Mouse (Mus musculus) G1E (cell line): ENCODE measurements at regions not wholly inside any gene's neighbourhood (a gene's known extent, or its start where the extent isn't known, plus 50 kb on each side); places are given as distances from the start of the nearest gene placed in this dataset.

Experiments
- ATAC-seq: 2 replicates; pipeline ENCODE4 v1.8.0; 2016; ENCODE audit warnings: mild to moderate bottlenecking; ENCODE audit not compliant: insufficient number of reproducible peaks, poor library complexity, low FRiP score, severe bottlenecking; ENCODE audit errors: extremely low read depth
- DNase-seq: peaks from one replicate; pipeline ENCODE4 v3.0.0; 2012; ENCODE audit warnings: low spot score
- H3K27me3 ChIP-seq: 2 replicates; pipeline ENCODE4 v1.6.1; 2012; ENCODE audit warnings: mild to moderate bottlenecking, low read length, inconsistent platforms; ENCODE audit not compliant: insufficient read depth
- H3K36me3 ChIP-seq: replicated peaks from 2 replicates; pipeline ENCODE3; 2012; ENCODE audit warnings: mild to moderate bottlenecking, inconsistent platforms
- H3K4me1 ChIP-seq: 2 replicates; pipeline ENCODE4 v1.6.1; 2012; ENCODE audit warnings: low read depth, low read length, inconsistent platforms, mixed read lengths; ENCODE audit not compliant: insufficient read depth
- H3K4me3 ChIP-seq: 2 replicates; pipeline ENCODE4 v1.5.1; 2012; ENCODE audit warnings: low read depth, mild to moderate bottlenecking, inconsistent platforms, low read length, moderate library complexity, mixed read lengths
- H3K9me3 ChIP-seq: replicated peaks from 2 replicates; pipeline ENCODE4 v1.6.1; 2012; ENCODE audit warnings: inconsistent platforms
- CTCF ChIP-seq: IDR thresholded peaks from 2 replicates; pipeline ENCODE4 v1.5.1; 2012; ENCODE audit warnings: low read depth, low read length, inconsistent platforms, mixed read lengths
- GATA1 ChIP-seq: IDR thresholded peaks from 2 replicates; pipeline ENCODE4 v1.6.1; 2012; ENCODE audit warnings: borderline replicate concordance, low read length, inconsistent platforms, mixed read lengths
- GATA2 ChIP-seq: IDR thresholded peaks from 2 replicates; pipeline ENCODE4 v1.6.1; 2012; ENCODE audit warnings: low read depth, low read length, inconsistent platforms, borderline replicate concordance
- POLR2AphosphoS5 ChIP-seq: IDR thresholded peaks from 2 replicates; pipeline ENCODE4 v1.6.1; 2012; ENCODE audit warnings: low read depth, low read length, inconsistent platforms; ENCODE audit not compliant: insufficient replicate concordance
- TAL1 ChIP-seq: conservative IDR thresholded peaks from 2 replicates; pipeline ENCODE4 v1.6.1; 2012; ENCODE audit warnings: low read depth, low read length, inconsistent platforms, mixed read lengths

DNA sequence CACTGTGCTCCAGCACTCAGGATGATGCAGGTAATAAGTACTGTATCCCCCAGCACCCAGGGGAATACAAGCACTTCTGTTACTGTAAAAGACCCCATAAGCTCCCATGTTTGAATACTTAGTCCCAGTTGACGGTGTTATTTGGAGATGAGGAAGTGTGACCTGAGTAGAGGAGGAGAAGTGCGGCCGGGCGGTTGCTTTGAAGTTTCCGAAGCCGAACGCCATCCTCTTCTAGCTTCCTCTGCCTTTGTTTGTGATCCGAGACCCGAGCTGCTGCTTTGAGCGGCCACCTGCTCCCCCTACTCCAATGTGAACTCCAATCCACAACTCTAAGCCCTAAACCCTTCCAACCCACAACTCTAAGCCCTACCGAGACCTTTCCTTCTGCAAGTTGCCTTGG lies 103.6 kb downstream of the Rpl14 start:
- Histone ChIP-seq H3K9me3 (no peaks in the 10 kb centered on the region), H3K4me3 (no peak overlapping the region), H3K36me3 (no peaks in the 10 kb centered on the region), H3K27me3 (peaks cover 5% of the 10 kb centered on the region; the same call in 1 of the 2 replicates), H3K4me1 (no peaks in the 10 kb centered on the region)
- ATAC-seq (no peak), DNase-seq (no peak)
- TF ChIP-seq GATA1, result no peak
- no peak for TF ChIP-seq TAL1
- TF ChIP-seq POLR2AphosphoS5, result no peak
- TF ChIP-seq GATA2, result no peak
- TF ChIP-seq CTCF, result no peak

DNA sequence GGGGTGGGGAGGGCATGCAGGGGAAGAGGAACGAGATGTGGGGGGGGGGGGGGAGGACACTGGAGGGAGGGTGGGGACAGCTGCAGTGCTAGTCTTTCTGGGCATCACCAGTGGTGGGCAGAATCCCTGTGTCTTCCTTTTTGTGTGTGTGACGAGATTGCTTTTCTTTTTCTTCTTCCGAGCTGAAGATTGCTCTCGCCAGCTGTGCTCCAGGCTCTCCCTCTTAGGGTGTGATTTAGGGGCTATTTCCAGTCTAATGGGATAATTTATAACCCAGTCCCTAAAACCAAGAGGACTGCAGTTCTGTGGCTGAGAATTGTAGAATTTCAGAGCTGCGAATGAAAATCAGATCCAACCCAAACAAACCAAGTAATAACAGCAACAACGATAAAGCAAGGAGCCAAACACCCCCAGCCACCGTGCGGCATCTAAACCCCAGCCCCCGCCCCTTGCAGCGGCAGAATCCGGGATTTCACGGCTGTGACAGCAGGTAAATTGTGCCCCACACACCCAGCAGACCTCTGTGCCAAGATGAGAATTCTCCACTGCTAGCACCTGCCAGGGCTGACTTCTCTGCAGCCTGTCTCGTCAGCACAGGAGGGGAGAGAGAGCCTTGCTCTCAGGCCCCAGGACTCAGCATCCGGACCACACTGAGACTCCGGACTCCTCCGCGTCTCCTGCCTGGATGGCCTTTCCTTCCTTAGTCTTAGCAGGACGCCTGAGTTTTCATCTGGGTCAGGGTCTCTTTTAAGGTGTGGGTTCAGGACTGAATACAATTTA lies 104.3 kb downstream of the Rpl14 start:
- ATAC-seq (no peak), DNase-seq (no peak)
- no peak for TF ChIP-seq GATA2
- TF ChIP-seq CTCF, result no peak
- no peak for TF ChIP-seq POLR2AphosphoS5
- no peak for TF ChIP-seq TAL1
- no peak for TF ChIP-seq GATA1
- Histone ChIP-seq H3K4me3 (no peak overlapping the region), H3K9me3 (no peaks in the 10 kb centered on the region), H3K36me3 (no peaks in the 10 kb centered on the region), H3K4me1 (no peaks in the 10 kb centered on the region), H3K27me3 (peaks cover 5% of the 10 kb centered on the region; the same call in 1 of the 2 replicates)

DNA sequence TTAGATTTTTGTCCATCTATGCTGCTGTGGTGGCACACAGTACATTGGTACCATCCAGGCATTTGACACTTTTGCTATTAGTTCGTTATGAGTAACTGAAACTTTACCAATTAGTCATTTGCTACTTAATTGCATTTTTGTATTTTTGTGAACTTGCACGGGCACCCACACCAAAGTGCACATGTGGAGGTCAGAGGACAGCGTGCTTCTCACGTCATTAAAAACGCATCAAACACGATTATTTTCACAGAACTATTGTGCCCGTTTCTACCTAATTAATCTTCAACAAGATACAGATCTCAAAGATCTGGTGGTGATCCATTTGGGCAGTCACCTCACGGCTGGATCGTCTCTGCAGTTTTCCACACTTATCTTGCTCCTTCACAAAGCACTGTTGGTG lies 105.1 kb downstream of the Rpl14 start:
- Histone ChIP-seq H3K36me3 (no peaks in the 10 kb centered on the region), H3K4me3 (no peak overlapping the region), H3K4me1 (no peaks in the 10 kb centered on the region), H3K9me3 (no peaks in the 10 kb centered on the region), H3K27me3 (peaks cover 5% of the 10 kb centered on the region; the same call in 1 of the 2 replicates)
- ATAC-seq (no peak), DNase-seq (no peak)
- no peak for TF ChIP-seq GATA1
- no peak for TF ChIP-seq CTCF
- no peak for TF ChIP-seq POLR2AphosphoS5
- TF ChIP-seq TAL1, result no peak
- no peak for TF ChIP-seq GATA2

DNA sequence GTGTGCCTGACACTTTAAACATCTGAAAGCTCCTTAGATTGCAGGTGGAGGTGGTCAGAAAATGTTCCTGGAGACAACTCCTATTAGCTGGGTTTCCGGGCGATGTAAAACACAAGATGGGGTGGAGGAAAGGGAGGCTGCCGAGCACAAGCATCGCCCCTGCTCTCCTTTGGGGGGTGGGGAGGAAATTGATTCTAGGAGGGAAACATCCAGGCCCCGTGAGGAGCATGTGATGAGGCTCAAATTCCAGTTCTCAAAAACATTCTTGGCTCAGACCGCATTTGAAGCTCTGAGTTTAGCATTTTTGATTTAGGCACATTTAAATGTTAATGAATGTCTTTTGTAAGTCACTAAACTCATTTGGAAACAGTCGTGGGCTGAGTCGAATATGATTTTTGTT lies 105.5 kb downstream of the Rpl14 start:
- no peak for TF ChIP-seq TAL1
- TF ChIP-seq GATA1, result no peak
- no peak for TF ChIP-seq GATA2
- no peak for TF ChIP-seq POLR2AphosphoS5
- TF ChIP-seq CTCF, result no peak

DNA sequence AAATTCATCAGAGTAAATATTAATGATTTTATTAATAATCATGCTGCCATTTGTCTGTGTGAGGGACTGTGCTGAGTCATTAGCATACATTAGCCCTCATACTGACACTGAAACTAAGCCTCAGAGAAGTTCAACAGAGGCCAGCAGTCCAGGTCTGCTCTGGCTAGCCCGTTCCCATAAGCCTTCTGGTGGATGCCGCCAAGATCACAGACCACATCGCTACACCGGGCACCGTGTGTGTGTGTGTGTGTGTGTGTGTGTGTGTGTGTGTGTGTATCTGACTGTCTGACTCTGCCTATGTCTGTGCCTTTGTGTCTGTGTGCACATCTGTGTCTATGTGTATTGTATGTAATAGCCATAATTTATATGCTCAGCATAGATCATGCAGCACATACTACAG lies 106.0 kb downstream of the Rpl14 start:
- TF ChIP-seq GATA2 (no peak), POLR2AphosphoS5 (no peak), TAL1 (no peak), CTCF (no peak), GATA1 (no peak)
- Histone ChIP-seq H3K27me3 (peaks cover 5% of the 10 kb centered on the region; the same call in 1 of the 2 replicates), H3K4me1 (no peaks in the 10 kb centered on the region), H3K4me3 (no peak overlapping the region), H3K36me3 (no peaks in the 10 kb centered on the region), H3K9me3 (no peaks in the 10 kb centered on the region)
- ATAC-seq, result no peak
- no peak for DNase-seq

More for the DNA sequence above, 105.5 kb downstream of the Rpl14 start:
- no peaks in the 10 kb centered on the region for H3K9me3 ChIP-seq
- no peaks in the 10 kb centered on the region for H3K36me3 ChIP-seq
- peaks cover 5% of the 10 kb centered on the region; the same call in 1 of the 2 replicates for H3K27me3 ChIP-seq
- H3K4me1 ChIP-seq, result no peaks in the 10 kb centered on the region
- no peak overlapping the region for H3K4me3 ChIP-seq
- ATAC-seq, result no peak
- no peak for DNase-seq

DNA sequence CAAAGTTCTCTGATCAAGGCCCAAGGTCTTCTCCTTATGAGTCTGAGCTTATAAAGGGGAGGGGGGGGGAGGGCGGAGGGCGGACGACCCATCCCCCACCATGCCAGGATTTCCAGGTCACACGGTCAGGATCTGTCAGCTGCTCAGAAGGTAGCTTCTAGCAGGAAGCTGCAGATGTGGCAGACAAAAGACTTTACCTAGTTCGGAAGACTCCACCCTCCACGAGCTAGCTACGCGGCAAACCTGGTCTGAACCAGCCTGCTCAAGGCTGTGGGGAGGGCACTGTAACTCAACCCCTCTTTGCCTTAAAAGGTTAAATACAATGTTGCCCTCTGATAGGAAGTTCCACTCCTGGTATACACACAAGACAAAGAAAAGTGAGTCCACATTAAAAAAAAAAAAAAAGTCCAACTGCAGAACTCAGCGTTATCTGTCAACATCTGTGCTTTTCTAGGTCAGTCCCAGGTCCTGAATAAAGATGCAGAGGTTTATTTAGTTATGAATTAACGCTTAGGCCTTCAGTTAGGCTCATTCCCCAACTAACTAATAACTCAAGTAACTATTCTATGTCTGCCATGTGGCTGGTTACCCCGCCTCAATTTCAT lies 108.7 kb downstream of the Rpl14 start:
- no peak for DNase-seq
- Histone ChIP-seq H3K4me1 (no peaks in the 10 kb centered on the region), H3K36me3 (no peaks in the 10 kb centered on the region), H3K27me3 (peaks cover 5% of the 10 kb centered on the region; the same call in 1 of the 2 replicates), H3K4me3 (no peak overlapping the region), H3K9me3 (no peaks in the 10 kb centered on the region)
- ATAC-seq, result no peak
- TF ChIP-seq TAL1 (no peak), GATA1 (no peak), CTCF (no peak), GATA2 (no peak), POLR2AphosphoS5 (no peak)
